Comparison of ENCODE assay signal across 8 mouse cellular contexts in genomic region chr4:155761356-155762099, GRCm38 (mm10). TPM values are rescaled to one million over a fixed set of nuclear protein-coding genes. Genes with fewer than 3 reads are reported as not detected.
DNase-seq lines count a peak whose midpoint lies in the region; ATAC-seq lines count a peak whose summit lies in the region.

No protein-coding gene starts in this region.

- H3K36me3 ChIP-seq in embryonic facial prominence, embryonic 14.5 days (ENCODE audit: control insufficient read depth, insufficient read depth, low read length) = peaks cover 10% of the 10 kb centered on the region; the same call in 1 of the 2 replicates
- peaks cover 8% of the 10 kb centered on the region; the same call in 1 of the 2 replicates for H3K36me3 ChIP-seq in kidney, embryonic 16.5 days (ENCODE audit: insufficient read depth, low read length)
- H3K36me3 ChIP-seq in neural tube, embryonic 12.5 days = peaks cover 9% of the 10 kb centered on the region; the same call in 1 of the 2 replicates

- peak overlapping the region; percentile 56; the same call in 1 of the 2 replicates for H3K27ac ChIP-seq in embryonic facial prominence, embryonic 14.5 days (replicated peaks; ENCODE audit: low read depth, low read length)
- peak overlapping the region; percentile 64 for H3K27ac ChIP-seq in kidney, embryonic 16.5 days (ENCODE audit: low read length)
- no peak overlapping the region for H3K27ac ChIP-seq in neural tube, embryonic 12.5 days

- H3K27me3 ChIP-seq in embryonic facial prominence, embryonic 14.5 days (replicated peaks; ENCODE audit: control insufficient read depth, insufficient read depth, low read length) = no peaks in the 10 kb centered on the region
- H3K27me3 ChIP-seq in kidney, embryonic 16.5 days (ENCODE audit: insufficient read depth, low read length) = no peaks in the 10 kb centered on the region
- H3K27me3 ChIP-seq in neural tube, embryonic 12.5 days (replicated peaks) = no peaks in the 10 kb centered on the region

- peak overlapping the region; percentile 82 for H3K9ac ChIP-seq in embryonic facial prominence, embryonic 14.5 days (ENCODE audit: low read depth, low read length)
- H3K9ac ChIP-seq in kidney, embryonic 16.5 days (replicated peaks; ENCODE audit: low read length) = peak overlapping the region; percentile 85
- H3K9ac ChIP-seq in neural tube, embryonic 12.5 days = peak overlapping the region; percentile 58

- H3K9me3 ChIP-seq in embryonic facial prominence, embryonic 14.5 days (ENCODE audit: control insufficient read depth, low read length) = no peaks in the 10 kb centered on the region
- no peaks in the 10 kb centered on the region for H3K9me3 ChIP-seq in kidney, embryonic 16.5 days (ENCODE audit: low read length)
- no peaks in the 10 kb centered on the region for H3K9me3 ChIP-seq in neural tube, embryonic 12.5 days

- intact Hi-C loops in gastrocnemius, postnatal 14 days (cut with DNase I; ENCODE audit: low total_unique reads) = no loop called here

- peak overlapping the region; percentile 69 for H3K4me3 ChIP-seq in embryonic facial prominence, embryonic 14.5 days (ENCODE audit: low read depth, low read length)
- peak overlapping the region; percentile 85 for H3K4me3 ChIP-seq in kidney, embryonic 16.5 days (ENCODE audit: low read length)
- H3K4me3 ChIP-seq in neural tube, embryonic 12.5 days = peak overlapping the region; percentile 84

- H3K4me1 ChIP-seq in embryonic facial prominence, embryonic 14.5 days (ENCODE audit: control insufficient read depth, insufficient read depth, low read length) = peaks cover 14% of the 10 kb centered on the region
- H3K4me1 ChIP-seq in kidney, embryonic 16.5 days (ENCODE audit: insufficient read depth, low read length) = peaks cover 23% of the 10 kb centered on the region
- peaks cover 26% of the 10 kb centered on the region for H3K4me1 ChIP-seq in neural tube, embryonic 12.5 days

- peak overlapping the region; percentile 93 for H3K4me2 ChIP-seq in embryonic facial prominence, embryonic 14.5 days (ENCODE audit: low read depth, low read length)
- peak overlapping the region; percentile 87 for H3K4me2 ChIP-seq in kidney, embryonic 16.5 days (replicated peaks; ENCODE audit: low read depth, low read length)
- H3K4me2 ChIP-seq in neural tube, embryonic 12.5 days (replicated peaks) = peak overlapping the region; percentile 97

- no peak for ATAC-seq in embryonic facial prominence, embryonic 14.5 days (ENCODE audit: low read depth)
- ATAC-seq in kidney, embryonic 16.5 days (ENCODE audit: low FRiP score, low TSS enrichment) = no peak
- 0 out of 2 replicates have a peak, but pooled peaks have one; percentile 16 for ATAC-seq in neural tube, embryonic 12.5 days (ENCODE audit: low FRiP score, low read depth)

- DNase-seq in cerebellum, adult 9-10 months = peak; percentile 56
- no peak for DNase-seq in cerebellum, adult 11 months
- peak; percentile 19 for DNase-seq in 416B (ENCODE audit: low read depth)
- no peak for DNase-seq in embryonic facial prominence, embryonic 14.5 days (ENCODE audit: low spot score)
- DNase-seq in gastrocnemius, postnatal 14 days = no peak
- no peak for DNase-seq in right cerebral cortex, postnatal 4 days

- 3% methylated on average over 28 of the region's 28 CpGs for WGBS in embryonic facial prominence, embryonic 14.5 days
- WGBS in kidney, embryonic 16.5 days = 2% methylated on average over 28 of the region's 28 CpGs
- WGBS in neural tube, embryonic 12.5 days = 3% methylated on average over 28 of the region's 28 CpGs

RNA-seq across cellular contexts. Expression of gene Atad3a, which starts 0.6 kb away (rescaled TPM):
- polyA plus RNA-seq in embryonic facial prominence, embryonic 14.5 days (2014; fragmentation: Nextera tagmentation; extraction: Ambion mirVana) = 77.0 and 77.9 TPM in 2 replicates
- 138 and 142 TPM in 2 replicates for polyA plus RNA-seq in kidney, embryonic 16.5 days (2015; fragmentation: Nextera tagmentation; extraction: Ambion mirVana)
- 85.2 and 90.7 TPM in 2 replicates for polyA plus RNA-seq in neural tube, embryonic 12.5 days (2016; fragmentation: Nextera tagmentation; extraction: Ambion mirVana)
- total RNA-seq in gastrocnemius, postnatal 14 days (2021) = 10 to 100 TPM; 23.9 to 26.1 TPM

RNA-seq across cellular contexts. Expression of gene Vwa1, which starts 13.0 kb away (rescaled TPM):
- polyA plus RNA-seq in embryonic facial prominence, embryonic 14.5 days (2014; fragmentation: Nextera tagmentation; extraction: Ambion mirVana) = 12.7 and 14.9 TPM in 2 replicates
- 7.4 and 11.3 TPM in 2 replicates for polyA plus RNA-seq in kidney, embryonic 16.5 days (2015; fragmentation: Nextera tagmentation; extraction: Ambion mirVana)
- 16.6 and 17.9 TPM in 2 replicates for polyA plus RNA-seq in neural tube, embryonic 12.5 days (2016; fragmentation: Nextera tagmentation; extraction: Ambion mirVana)
- total RNA-seq in gastrocnemius, postnatal 14 days (2021) = 10 to 100 TPM in 1 of 2 experiments, 1 to 10 TPM in 1; 9.0 to 13.8 TPM

RNA-seq across cellular contexts. Expression of gene Tmem88b, which starts 24.1 kb away (rescaled TPM):
- polyA plus RNA-seq in embryonic facial prominence, embryonic 14.5 days (2014; fragmentation: Nextera tagmentation; extraction: Ambion mirVana) = 0.92 and 1.2 TPM in 2 replicates
- polyA plus RNA-seq in kidney, embryonic 16.5 days (2015; fragmentation: Nextera tagmentation; extraction: Ambion mirVana) = 0.32 and 0.33 TPM in 2 replicates
- polyA plus RNA-seq in neural tube, embryonic 12.5 days (2016; fragmentation: Nextera tagmentation; extraction: Ambion mirVana) = 0.56 and 0.86 TPM in 2 replicates
- 1 to 10 TPM; 1.3 to 1.4 TPM for total RNA-seq in gastrocnemius, postnatal 14 days (2021)

RNA-seq across cellular contexts. Expression of gene Tmem240, which starts 26.9 kb away (rescaled TPM):
- polyA plus RNA-seq in embryonic facial prominence, embryonic 14.5 days (2014; fragmentation: Nextera tagmentation; extraction: Ambion mirVana) = 0.87 and 0.92 TPM in 2 replicates
- polyA plus RNA-seq in kidney, embryonic 16.5 days (2015; fragmentation: Nextera tagmentation; extraction: Ambion mirVana) = 0.45 and 0.53 TPM in 2 replicates
- 6.2 and 6.5 TPM in 2 replicates for polyA plus RNA-seq in neural tube, embryonic 12.5 days (2016; fragmentation: Nextera tagmentation; extraction: Ambion mirVana)
- under 1 TPM; 0.57 to 0.66 TPM for total RNA-seq in gastrocnemius, postnatal 14 days (2021)

RNA-seq across cellular contexts. Expression of gene Ankrd65, which starts 28.7 kb away (rescaled TPM):
- not detected in 2 replicates for polyA plus RNA-seq in embryonic facial prominence, embryonic 14.5 days (2014; fragmentation: Nextera tagmentation; extraction: Ambion mirVana)
- 0.32 and 0.41 TPM in 2 replicates for polyA plus RNA-seq in kidney, embryonic 16.5 days (2015; fragmentation: Nextera tagmentation; extraction: Ambion mirVana)
- polyA plus RNA-seq in neural tube, embryonic 12.5 days (2016; fragmentation: Nextera tagmentation; extraction: Ambion mirVana) = not detected in 2 replicates
- not detected for total RNA-seq in gastrocnemius, postnatal 14 days (2021)

Comparison
In these comparisons a context has a peak if more than half of its experiments do, and no peak if none do; other contexts are left out.
1. DNase-seq: peak in cerebellum, adult 9-10 months (single experiment) and 416B (single experiment); none in cerebellum, adult 11 months (single experiment), embryonic facial prominence, embryonic 14.5 days (single experiment), gastrocnemius, postnatal 14 days (single experiment) and right cerebral cortex, postnatal 4 days (single experiment).
2. Peak in every context shown above with its lines, with median percentiles within 50 percentile points of each other: H3K4me2 ChIP-seq, H3K4me3 ChIP-seq and H3K9ac ChIP-seq.